Mouse (Mus musculus) ES-E14 (cell line): ENCODE data around the gene Gtpbp1. TPM values are rescaled to one million over a fixed set of nuclear protein-coding genes. Genes with fewer than 3 reads are reported as not detected.

Experiments used
- DNase-seq: peaks from one replicate; pipeline ENCODE4 v3.0.0-alpha.2; 2013; ENCODE audit warnings: low read depth, low spot score
- H3K27ac ChIP-seq: 2 replicates; pipeline ENCODE4 v1.5.1; 2012; ENCODE audit warnings: low read depth, mild to moderate bottlenecking, low read length, moderate library complexity, mixed read lengths; ENCODE audit not compliant: poor library complexity, insufficient read depth, severe bottlenecking
- H3K36me3 ChIP-seq: 2 replicates; pipeline ENCODE4 v1.6.1; 2012; ENCODE audit warnings: mild to moderate bottlenecking, low read length, moderate library complexity, mixed read lengths; ENCODE audit not compliant: control insufficient read depth, poor library complexity, insufficient read depth, severe bottlenecking
- H3K4me1 ChIP-seq, 2 experiments: fragments of 150-350 bp in 1 of 2; sonication (generic) in 1 of 2; 2 replicates each; pipeline ENCODE4 v1.6.1; 2012; ENCODE audit warnings: low read length in 2 of 2, mild to moderate bottlenecking in 1 of 2, mixed read lengths in 1 of 2; ENCODE audit not compliant: control insufficient read depth in 2 of 2, insufficient read depth in 2 of 2, poor library complexity in 1 of 2
- H3K4me3 ChIP-seq, 2 experiments: fragments of 150-350 bp in 1 of 2; sonication (generic) in 1 of 2; 2 replicates each; pipeline ENCODE4 v1.5.1; 2012; ENCODE audit warnings: low read length in 2 of 2, low read depth in 1 of 2, mild to moderate bottlenecking in 1 of 2, mixed read lengths in 1 of 2; ENCODE audit not compliant: insufficient read depth in 1 of 2, poor library complexity in 1 of 2, severe bottlenecking in 1 of 2
- H3K9ac ChIP-seq: 2 replicates; pipeline ENCODE4 v1.6.1; 2012; ENCODE audit warnings: low read depth, mild to moderate bottlenecking, low read length, mixed read lengths; ENCODE audit not compliant: poor library complexity, insufficient read depth, severe bottlenecking
- H3K9me3 ChIP-seq: fragments of 150-350 bp; sonication (generic); 2 replicates; pipeline ENCODE4 v1.6.1; 2012; ENCODE audit warnings: low read depth, mild to moderate bottlenecking, low read length; ENCODE audit not compliant: control insufficient read depth, insufficient read depth
- CHD2 ChIP-seq: IDR thresholded peaks from 2 replicates; pipeline ENCODE4 v1.6.1; 2014; ENCODE audit warnings: mild to moderate bottlenecking, low read depth, low read length, inconsistent platforms
- HCFC1 ChIP-seq: IDR thresholded peaks from 2 replicates; pipeline ENCODE4 v1.6.1; 2012; ENCODE audit warnings: low read length, inconsistent platforms, borderline replicate concordance; ENCODE audit not compliant: insufficient read depth
- MAFK ChIP-seq: IDR thresholded peaks from 2 replicates; pipeline ENCODE4 v1.6.1; 2014; ENCODE audit warnings: mild to moderate bottlenecking, low read depth, low read length, inconsistent platforms; ENCODE audit not compliant: insufficient read depth
- ZC3H11A ChIP-seq: IDR thresholded peaks from 2 replicates; pipeline ENCODE4 v1.6.1; 2012; ENCODE audit warnings: low read depth, mild to moderate bottlenecking, inconsistent platforms, low read length, borderline replicate concordance
- ZNF384 ChIP-seq: IDR thresholded peaks from 2 replicates; pipeline ENCODE4 v1.6.1; 2012; ENCODE audit warnings: low read depth, low read length, inconsistent platforms
- in situ Hi-C, 2 experiments: fragments of 600-800 bp; cut with MboI; formaldehyde crosslinking; loops; one replicate each; pipeline ENCODE4 v1.15.1; 2025; ENCODE audit warnings: low sequenced_read_pairs in 2 of 2, inconsistent platforms in 1 of 2; ENCODE audit not compliant: unreplicated experiment in 2 of 2
- total RNA-seq: library from RNA; depleted of rRNA; stranded (reverse); fragments of 300-350 nt; gene quantifications from 2 replicates; pipeline ENCODE4 v1.2.3, GENCODE M21; 2012

The Gtpbp1 gene
- total RNA-seq, 1 experiment = 48.1 TPM

GRCm38 (mm10) chr15:79720267-79720666, 29.6 kb downstream of the Gtpbp1 start:
- DNase-seq = no peak
- Histone ChIP-seq H3K36me3 (peaks cover 40% of the 10 kb centered on the region), H3K9ac (no peak overlapping the region), H3K9me3 (no peaks in the 10 kb centered on the region), H3K4me3 (no peak overlapping the region), H3K27ac (no peak overlapping the region), H3K4me1 (no peaks in the 10 kb centered on the region)
- TF ChIP-seq ZNF384 (no peak), HCFC1 (no peak), MAFK (no peak), CHD2 (no peak), ZC3H11A (no peak)
- in situ Hi-C loops = no loop called here

GRCm38 (mm10) chr15:79720796-79721195, 30.2 kb downstream of the Gtpbp1 start:
- H3K4me3 ChIP-seq = no peak overlapping the region
- no peak for DNase-seq
- H3K27ac ChIP-seq = no peak overlapping the region
- no peaks in the 10 kb centered on the region for H3K9me3 ChIP-seq
- no peaks in the 10 kb centered on the region for H3K4me1 ChIP-seq
- peaks cover 36% of the 10 kb centered on the region for H3K36me3 ChIP-seq
- in situ Hi-C loops = no loop called here
- H3K9ac ChIP-seq = no peak overlapping the region
- TF ChIP-seq CHD2 (no peak), MAFK (no peak), HCFC1 (no peak), ZNF384 (no peak), ZC3H11A (no peak)

- Histone ChIP-seq H3K4me1 (no peaks in the 10 kb centered on the region), H3K4me3 (no peak overlapping the region), H3K36me3 (peaks cover 12% of the 10 kb centered on the region), H3K27ac (no peak overlapping the region), H3K9ac (no peak overlapping the region), H3K9me3 (no peaks in the 10 kb centered on the region)
- no peak for DNase-seq
- TF ChIP-seq ZC3H11A (no peak), MAFK (no peak), CHD2 (no peak), ZNF384 (no peak), HCFC1 (no peak)
- in situ Hi-C loops = no loop called here
These were observed 32.8 kb downstream of the Gtpbp1 start for GRCm38 (mm10) chr15:79723439-79723838.

- Histone ChIP-seq H3K4me3 (no peak overlapping the region), H3K36me3 (peaks cover 1% of the 10 kb centered on the region; the same call in 1 of the 2 replicates), H3K9me3 (no peaks in the 10 kb centered on the region), H3K4me1 (no peaks in the 10 kb centered on the region), H3K9ac (no peak overlapping the region), H3K27ac (no peak overlapping the region)
- in situ Hi-C loops = no loop called here
- TF ChIP-seq ZC3H11A = no peak
- no peak for TF ChIP-seq MAFK
- no peak for TF ChIP-seq CHD2
- TF ChIP-seq HCFC1 = no peak
- no peak for TF ChIP-seq ZNF384
- DNase-seq = no peak
These were observed 34.6 kb downstream of the Gtpbp1 start for GRCm38 (mm10) chr15:79725190-79725789.

GRCm38 (mm10) chr15:79727840-79728239, 37.2 kb downstream of the Gtpbp1 start:
- H3K9ac ChIP-seq = no peak overlapping the region
- H3K4me1 ChIP-seq = no peaks in the 10 kb centered on the region
- H3K4me3 ChIP-seq = no peak overlapping the region
- DNase-seq = no peak
- no peak overlapping the region for H3K27ac ChIP-seq
- H3K36me3 ChIP-seq = no peaks in the 10 kb centered on the region; the same call in 1 of the 2 replicates
- no peaks in the 10 kb centered on the region for H3K9me3 ChIP-seq
- in situ Hi-C loops = no loop called here
- no peak for TF ChIP-seq MAFK
- TF ChIP-seq ZC3H11A = no peak
- no peak for TF ChIP-seq CHD2
- TF ChIP-seq ZNF384 = no peak
- TF ChIP-seq HCFC1 = no peak
